Mouse (Mus musculus): ENCODE data around the gene Zfp473. TPM values are rescaled to one million over a fixed set of nuclear protein-coding genes. Genes with fewer than 3 reads are reported as not detected.
"Not testable (repeated sequence)": the region's sequence is repeated elsewhere in the genome, so short reads cannot be mapped to it uniquely, and the experiment has no call there.

Zfp473 gene
- polyA plus RNA-seq, 2 experiments from 2014 or later, result 0.33 to 0.60 TPM

DNA sequence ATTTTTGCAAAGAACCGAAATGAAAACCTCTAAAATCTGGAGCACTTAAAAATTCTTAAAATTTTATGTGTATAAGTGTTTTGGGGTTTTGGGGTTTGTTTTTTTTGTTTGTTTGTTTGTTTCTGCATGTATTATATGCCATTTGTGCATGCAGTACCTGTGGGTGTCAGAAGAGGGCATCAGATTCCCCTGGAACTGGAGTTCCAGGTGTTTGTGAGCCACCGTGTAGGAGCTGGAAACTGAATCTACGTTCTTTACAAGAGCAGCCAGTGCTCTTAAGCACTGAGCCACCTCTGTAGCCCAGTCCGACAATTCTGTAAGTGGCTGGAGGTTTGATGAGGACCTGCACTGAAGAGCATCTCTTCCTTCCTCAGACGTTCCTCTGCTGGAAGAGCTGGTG lies 41.0 kb downstream of the Zfp473 start:
- ATAC-seq, result no peak

DNA sequence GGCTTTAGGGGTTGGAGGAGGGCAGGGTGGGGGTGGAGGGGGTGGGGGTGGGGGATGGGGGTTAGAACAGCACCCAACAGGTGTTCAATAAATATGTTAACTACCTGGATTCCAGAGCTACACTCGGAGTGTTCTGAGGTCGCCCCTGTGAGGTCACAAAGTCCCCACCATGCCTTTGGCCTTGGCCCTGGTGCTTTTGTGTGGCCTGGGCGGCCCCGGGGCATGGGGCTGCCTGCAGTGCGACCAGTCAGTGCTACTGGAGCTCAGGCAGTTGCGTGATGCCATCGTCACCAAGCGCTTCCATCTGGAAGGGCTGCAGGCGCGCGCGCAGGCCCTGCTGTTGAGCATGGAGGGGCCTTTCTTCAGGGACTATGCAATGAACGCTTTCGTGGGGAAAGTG lies 42.3 kb downstream of the Zfp473 start, which contains the start of gene Izumo2:
Gene Izumo2, plus strand, starts transcription at position 169 of the 400 bp plus-strand sequence.
- no peak for ATAC-seq

DNA sequence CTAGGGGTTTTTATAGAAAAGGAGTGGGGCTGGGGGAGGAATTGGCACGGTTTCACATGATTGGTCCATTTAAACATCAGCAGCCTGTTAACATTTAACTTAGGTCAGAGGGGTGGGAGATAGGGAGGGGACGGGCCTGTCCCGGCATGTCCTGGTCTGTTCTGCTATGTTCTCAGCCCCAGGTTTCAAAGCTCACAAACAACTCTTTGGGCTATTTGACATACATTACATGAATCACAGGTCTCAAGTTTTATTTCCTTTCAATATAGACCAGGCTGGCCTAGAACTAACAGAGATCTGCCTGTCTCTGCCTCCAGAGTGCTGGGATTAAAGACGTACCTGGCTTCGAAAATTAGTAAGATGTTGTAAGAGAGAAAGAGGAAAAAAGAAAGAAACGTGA lies 42.8 kb downstream of the Zfp473 start:
- ATAC-seq, result not testable (repeated sequence)

DNA sequence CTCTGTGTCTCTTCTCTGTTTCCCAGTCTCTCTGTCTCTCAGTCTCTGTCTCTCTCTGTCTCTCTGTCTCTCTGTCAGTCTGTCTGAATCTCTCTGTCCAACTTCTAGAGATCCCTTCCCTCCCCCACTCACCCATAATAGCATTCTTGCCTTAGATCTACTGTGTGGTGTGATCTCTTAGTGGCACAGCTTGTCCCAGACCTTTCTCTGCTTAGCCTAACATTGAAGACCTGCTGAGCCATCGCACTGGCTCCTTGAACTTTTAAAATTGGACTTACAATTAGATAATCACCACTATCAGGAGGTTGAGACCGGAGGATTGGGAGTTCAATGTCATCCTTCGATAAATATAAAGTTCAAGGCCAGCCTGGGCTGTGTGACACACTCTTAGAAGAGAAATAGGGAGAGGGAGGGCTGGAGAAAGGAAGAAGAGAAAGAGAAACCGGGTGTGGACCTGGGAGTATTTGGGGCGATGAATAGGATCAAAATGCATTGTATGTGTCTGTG lies 43.6 kb downstream of the Zfp473 start:
- no peak for ATAC-seq

DNA sequence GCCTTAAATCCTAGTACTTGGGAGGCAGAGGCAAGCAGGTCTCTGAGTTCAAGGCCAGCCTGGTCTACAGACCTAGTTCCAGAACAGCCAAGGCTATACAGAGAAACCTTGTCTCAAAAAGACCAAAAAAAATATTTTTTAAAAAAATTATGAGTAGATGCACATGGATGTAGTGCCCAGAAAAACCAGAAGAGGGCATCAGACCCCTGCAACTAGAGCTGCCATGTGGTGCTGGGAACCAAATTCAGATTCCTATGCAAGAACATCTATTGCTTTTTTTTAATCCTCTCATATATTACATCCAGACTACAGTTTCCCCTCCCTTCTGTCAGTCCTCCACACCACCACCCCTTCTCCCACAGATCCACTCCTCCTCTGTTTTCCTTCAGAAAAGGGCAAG lies 44.5 kb downstream of the Zfp473 start:
- no peak for ATAC-seq

DNA sequence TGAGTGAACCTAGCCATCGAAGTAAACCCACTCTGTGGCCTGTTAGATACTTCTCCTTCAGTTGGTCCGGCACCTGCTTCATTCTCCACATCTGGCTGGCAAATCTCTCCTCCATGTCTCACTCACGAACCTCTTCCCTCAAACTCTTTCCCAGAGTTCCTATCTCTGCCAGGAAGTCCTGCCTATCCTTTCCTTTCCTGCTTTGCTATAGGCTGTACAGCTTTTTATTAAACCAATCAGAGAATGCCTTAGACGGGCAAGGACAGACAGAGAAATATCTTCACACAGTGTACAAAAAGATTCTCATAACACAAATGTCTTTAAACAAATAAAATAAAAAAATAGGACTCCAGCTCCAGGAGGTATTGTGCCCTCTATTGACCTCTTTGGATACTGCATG lies 45.8 kb downstream of the Zfp473 start:
- ATAC-seq, result no peak

DNA sequence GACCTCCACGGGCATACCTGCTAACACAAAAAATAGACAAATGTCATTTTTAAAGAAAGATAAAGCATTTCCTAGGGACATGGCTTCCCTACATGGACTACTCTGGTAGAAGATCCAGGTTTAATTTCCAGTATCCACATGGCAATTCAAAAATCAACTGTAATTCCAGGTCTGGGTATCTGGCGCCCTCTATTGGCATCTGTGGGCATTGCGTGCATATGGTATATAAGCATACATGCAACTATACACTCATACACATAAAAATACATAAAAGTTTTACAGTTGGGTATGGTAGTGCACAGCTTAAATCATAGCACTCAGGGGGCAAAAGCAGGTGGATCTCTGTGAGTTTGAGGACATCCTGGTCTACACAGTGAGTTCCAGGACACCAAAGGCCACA lies 46.5 kb downstream of the Zfp473 start:
- ATAC-seq, result no peak

DNA sequence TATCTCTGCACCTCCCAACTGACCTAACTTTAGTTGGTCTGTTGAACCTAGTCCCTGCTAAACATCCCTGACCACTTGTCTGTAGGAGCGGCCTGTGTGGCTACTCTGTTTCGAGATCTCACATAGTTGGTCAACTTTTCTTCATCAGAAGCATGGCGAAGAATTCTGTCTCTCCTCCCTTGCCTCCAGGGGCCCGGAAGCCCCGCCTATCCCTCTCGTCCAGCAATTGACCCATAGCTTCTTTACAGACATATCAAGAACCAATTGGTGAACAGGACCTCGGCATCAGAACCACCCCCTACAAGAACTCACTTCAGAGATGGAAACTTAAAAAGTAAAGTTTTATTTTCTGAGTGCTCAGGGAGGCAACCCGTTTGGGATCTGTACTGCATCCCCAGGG lies 47.9 kb downstream of the Zfp473 start:
- no peak for ATAC-seq

DNA sequence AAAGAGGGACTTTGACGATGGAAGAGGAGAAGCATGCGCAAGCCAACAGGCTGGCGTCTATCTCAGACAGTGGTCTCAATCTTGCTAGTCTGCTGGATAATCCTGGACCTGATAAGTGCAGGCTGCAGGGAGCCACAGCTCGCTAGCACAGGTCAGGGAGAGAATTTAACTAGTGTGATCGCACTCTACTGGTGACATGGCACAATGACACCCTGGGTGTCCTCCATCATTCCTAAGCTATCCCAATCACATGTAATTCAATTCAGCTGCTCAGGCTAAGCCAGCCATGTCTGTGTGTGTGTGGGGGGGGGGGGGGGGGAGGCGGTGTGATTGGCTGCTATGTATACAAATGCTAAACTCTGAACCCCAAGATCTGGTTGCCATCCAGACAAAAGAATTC lies 48.9 kb downstream of the Zfp473 start:
- ATAC-seq, result no peak

DNA sequence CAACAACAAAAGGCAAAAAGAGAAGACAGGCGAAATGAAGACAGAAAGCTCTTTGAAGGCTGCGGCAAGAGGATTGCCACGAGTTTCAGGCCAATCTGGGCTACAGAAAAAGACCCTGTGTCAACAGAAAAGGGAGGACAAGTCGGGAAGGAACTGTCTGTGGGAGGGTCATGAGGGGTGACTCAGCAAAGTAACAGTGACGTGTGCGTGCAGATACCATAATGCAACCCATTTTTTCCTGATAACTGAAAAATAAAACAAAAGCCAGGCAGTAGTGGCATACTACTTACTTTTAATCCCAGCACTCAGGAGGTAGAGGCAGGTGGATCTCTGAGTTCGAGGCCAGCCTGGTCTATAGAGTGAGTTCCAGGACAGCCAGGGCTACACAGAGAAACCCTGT lies 52.9 kb downstream of the Zfp473 start:
- ATAC-seq, result no peak

DNA sequence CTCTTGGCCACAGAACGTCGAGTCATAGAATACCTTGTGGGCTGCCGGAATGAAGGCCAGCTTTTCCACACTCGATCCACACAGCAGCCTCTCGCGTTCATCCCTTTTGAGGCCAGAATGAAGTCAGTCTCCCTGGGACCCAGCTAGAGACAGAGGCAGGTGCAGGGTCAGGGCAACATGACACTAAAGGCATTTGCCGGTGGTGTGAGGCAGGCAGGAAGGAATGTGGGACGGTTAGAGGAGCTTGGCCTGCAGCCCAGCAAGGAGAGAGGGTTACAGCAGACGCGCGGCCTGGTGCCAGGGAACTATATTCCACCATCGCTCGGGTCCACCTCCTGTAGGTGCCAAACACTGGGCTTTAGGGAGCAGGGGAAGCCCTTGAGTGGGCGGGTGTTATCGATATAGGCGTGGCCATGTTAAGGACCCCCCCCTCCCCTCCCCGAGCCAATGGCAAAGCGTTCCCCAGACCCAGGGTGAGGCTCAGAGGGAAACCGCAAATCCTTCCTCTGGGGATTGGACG lies 53.6 kb downstream of the Zfp473 start:
- ATAC-seq, result no peak

DNA sequence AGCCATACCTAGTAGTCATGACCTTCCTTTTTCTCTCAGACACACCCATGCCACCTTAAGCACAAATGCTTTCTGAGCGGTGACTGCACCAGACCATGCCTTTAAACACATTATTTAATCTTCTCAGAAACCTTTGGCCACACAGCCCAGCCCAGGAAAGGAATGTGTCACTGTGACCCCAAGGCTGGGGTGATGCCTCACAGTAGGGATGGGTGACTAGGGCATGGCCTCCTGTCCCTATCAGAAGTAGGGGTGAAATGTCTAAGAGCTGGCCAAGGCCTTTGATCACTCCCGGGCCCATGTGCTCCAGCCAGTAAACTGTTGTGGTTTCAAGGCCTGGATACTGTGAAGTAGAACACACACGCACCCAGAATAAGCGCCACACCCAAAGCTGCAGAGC lies 55.6 kb downstream of the Zfp473 start:
- ATAC-seq, result no peak

DNA sequence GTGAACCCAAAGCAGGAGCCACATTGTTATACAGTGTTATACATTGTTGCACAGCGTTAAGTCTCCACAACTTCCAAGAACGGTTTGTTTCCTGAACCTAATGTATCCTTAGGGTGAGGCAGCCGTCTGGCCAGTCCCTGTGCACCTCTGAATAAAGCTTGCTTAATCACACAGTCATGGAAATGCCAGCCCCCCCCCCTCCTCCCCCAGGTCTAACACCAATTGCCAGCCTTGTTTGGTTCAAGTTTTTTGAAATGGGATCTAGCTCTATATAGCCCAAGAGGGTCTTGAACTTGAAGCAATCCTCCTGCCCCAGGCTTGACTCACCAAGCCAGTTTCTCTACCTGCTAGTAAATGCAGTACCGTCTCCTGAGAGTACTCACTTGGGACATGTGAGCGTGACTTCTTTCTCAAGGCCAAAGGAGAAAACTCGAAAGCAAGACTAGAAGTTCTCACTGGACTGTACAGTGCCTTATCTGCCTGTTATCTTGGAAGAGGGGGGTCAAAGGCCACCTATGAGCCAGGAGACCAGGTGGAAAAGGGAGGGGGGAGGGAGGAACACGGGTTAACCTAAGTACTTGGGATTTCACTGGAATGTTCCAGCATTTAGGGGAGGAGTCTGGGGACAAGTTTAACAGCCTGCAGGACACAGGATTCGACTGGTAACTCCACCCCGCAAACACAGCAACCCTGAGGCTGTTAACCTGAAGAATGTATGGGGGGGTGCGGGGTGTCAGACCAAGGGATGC lies 57.2 kb downstream of the Zfp473 start:
- no peak for ATAC-seq

DNA sequence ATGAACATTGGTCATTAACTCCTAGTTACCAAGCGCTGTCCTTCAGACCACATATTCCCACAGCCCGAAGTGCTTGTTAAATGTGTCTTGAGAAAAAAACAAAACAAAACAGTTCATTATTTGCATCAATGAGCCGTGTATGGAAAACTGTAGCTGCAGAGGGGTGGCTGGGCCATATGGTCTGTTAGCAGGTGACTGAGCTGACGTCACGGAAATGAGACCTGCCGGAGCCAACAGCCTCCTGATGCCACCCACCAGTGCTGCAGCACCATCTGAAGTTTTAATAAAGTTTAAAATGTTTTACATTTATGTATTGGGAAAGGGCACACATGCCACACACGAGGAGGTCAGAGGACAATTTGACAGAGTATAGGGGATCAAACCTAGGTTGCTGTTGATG lies 61.5 kb downstream of the Zfp473 start:
- ATAC-seq, result no peak

DNA sequence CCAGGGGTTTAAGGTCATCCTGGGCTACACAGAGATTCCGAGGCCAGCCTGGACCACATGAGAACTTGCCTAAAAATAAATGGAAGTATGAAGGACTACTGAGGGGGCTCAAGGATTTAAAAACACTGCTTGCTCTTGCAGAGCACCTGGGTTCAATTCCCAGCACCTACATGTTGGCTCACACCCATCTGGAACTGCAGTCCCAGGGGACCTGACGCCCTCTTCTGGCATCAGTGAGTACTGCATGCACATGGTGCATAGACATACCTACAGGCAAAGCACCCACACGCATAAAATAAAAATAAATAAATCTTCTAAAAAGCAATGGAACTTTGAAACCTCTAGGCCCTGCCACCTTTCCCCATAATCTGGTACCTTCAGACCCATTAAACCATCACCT lies 62.0 kb downstream of the Zfp473 start:
- ATAC-seq, result no peak

DNA sequence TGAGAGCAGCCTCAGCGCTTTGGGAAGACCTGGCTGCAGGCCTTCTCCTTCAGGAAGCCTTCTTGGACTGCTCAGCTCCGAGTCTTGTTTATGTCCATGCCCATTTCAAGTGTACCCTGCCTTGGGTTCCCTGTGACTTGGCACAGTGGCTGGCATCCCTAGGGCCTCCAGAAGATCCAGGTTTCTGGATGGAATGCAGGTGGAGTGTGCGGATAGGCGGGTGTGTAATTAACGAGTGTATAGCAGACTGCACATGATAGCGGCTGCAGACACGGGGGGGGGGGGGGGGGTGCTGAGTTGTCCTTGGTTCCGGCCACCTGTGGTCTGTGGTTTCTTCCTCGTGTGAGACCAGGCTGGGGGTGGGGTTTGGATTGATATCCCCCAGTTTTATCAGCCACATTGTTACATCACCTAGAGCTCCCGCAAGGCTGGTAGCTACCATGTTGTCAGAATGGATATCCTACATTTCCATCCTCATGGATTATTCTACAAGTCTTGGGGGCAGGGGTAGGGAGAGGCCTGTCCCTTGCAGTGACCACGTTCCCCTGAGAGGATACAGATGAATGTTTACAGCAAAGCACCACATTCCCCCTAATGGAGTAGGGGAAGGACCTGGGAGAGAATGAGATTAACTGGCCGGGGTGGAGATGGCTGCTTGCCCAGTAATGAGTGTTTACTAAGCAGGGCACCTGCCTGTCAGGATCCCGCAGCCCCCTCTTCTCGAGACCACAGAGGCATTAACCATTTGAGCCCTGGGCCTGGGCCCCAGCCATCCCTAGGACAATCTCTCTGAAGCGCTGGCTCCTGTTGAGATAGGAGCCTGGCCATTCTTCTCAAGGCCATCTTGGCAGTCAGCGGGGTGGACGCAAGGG lies 65.1 kb downstream of the Zfp473 start:
- no peak for ATAC-seq

DNA sequence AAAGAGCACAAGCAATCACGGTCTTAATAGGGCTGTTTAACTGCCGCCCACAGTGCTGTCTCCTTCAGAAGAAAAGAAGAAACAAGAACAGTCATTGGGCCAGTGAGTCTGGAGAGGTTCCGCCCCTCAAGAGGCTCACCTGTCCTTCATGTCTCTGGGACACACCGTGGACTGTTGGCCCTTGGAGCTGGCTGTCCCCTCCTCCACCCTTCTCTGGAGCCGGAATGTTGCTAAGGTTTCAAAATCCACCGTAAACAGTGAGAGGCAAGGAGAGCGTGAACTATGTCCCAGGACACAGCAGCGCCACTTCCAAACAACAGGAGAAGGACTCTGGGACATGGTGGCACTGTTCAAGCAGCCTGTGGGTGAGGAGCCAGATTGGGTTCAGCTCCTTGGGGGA lies 67.2 kb downstream of the Zfp473 start:
- no peak for ATAC-seq

Other genes with a start within 250 kb of the Zfp473 start
- not detected for gene Mybpc2, start 226.4 kb downstream of the Zfp473 start, polyA plus RNA-seq (2017; shearing (Covaris generic))
- gene Spib, start 219.0 kb downstream of the Zfp473 start, polyA plus RNA-seq (2017; shearing (Covaris generic)), result 1 to 10 TPM in 1 of 2 experiments, not detected in 1; 2.6 TPM
- 10 to 100 TPM; 19.2 to 27.6 TPM for gene Pold1, start 202.2 kb downstream of the Zfp473 start, polyA plus RNA-seq (2017; shearing (Covaris generic))
- gene Nr1h2, start 197.1 kb downstream of the Zfp473 start, polyA plus RNA-seq (2017; shearing (Covaris generic)), result 10 to 100 TPM; 38.0 to 61.3 TPM
- 1 to 10 TPM in 1 of 2 experiments, under 1 TPM in 1; 0.38 to 2.8 TPM for gene Napsa, start 178.7 kb downstream of the Zfp473 start, polyA plus RNA-seq (2017; shearing (Covaris generic))
- not detected for gene Kcnc3, start 160.4 kb downstream of the Zfp473 start, polyA plus RNA-seq (2017; shearing (Covaris generic))
- under 1 TPM in 1 of 2 experiments, not detected in 1; 0.38 TPM for gene Myh14, start 80.2 kb downstream of the Zfp473 start, polyA plus RNA-seq (2017; shearing (Covaris generic))
- not detected for gene Izumo2, start 42.3 kb downstream of the Zfp473 start, polyA plus RNA-seq (2017; shearing (Covaris generic))
- 10 to 100 TPM; 60.2 to 68.7 TPM for gene Vrk3, start 2.6 kb downstream of the Zfp473 start, polyA plus RNA-seq (2017; shearing (Covaris generic))
- 10 to 100 TPM; 32.1 to 47.7 TPM for gene Nup62, start 65.0 kb upstream of the Zfp473 start, polyA plus RNA-seq (2017; shearing (Covaris generic))
- 1 to 10 TPM; 2.0 to 4.1 TPM for gene Il4i1, start 65.3 kb upstream of the Zfp473 start, polyA plus RNA-seq (2017; shearing (Covaris generic))
- gene Atf5, start 65.6 kb upstream of the Zfp473 start, polyA plus RNA-seq (2017; shearing (Covaris generic)), result 1 to 10 TPM in 1 of 2 experiments, not detected in 1; 1.1 TPM
- 1 to 10 TPM; 3.0 to 4.7 TPM for gene Akt1s1, start 97.9 kb upstream of the Zfp473 start, polyA plus RNA-seq (2017; shearing (Covaris generic))
- gene Tbc1d17, start 98.0 kb upstream of the Zfp473 start, polyA plus RNA-seq (2017; shearing (Covaris generic)), result 10 to 100 TPM; 41.0 to 63.7 TPM
- gene Pnkp, start 106.1 kb upstream of the Zfp473 start, polyA plus RNA-seq (2017; shearing (Covaris generic)), result 10 to 100 TPM; 41.4 to 48.8 TPM
- gene Ptov1, start 118.7 kb upstream of the Zfp473 start, polyA plus RNA-seq (2017; shearing (Covaris generic)), result 1 to 10 TPM; 1.3 to 2.3 TPM
- 10 to 100 TPM; 12.2 to 20.1 TPM for gene Med25, start 141.7 kb upstream of the Zfp473 start, polyA plus RNA-seq (2017; shearing (Covaris generic))
- 10 to 100 TPM in 1 of 2 experiments, 1 to 10 TPM in 1; 7.3 to 19.3 TPM for gene Fuz, start 145.0 kb upstream of the Zfp473 start, polyA plus RNA-seq (2017; shearing (Covaris generic))
- 1 to 10 TPM; 6.8 to 8.0 TPM for gene Ap2a1, start 178.4 kb upstream of the Zfp473 start, polyA plus RNA-seq (2017; shearing (Covaris generic))
- not detected for gene Tsks, start 192.2 kb upstream of the Zfp473 start, polyA plus RNA-seq (2017; shearing (Covaris generic))
- under 1 TPM; 0.80 to 0.98 TPM for gene Cpt1c, start 223.8 kb upstream of the Zfp473 start, polyA plus RNA-seq (2017; shearing (Covaris generic))
- gene Prmt1, start 235.5 kb upstream of the Zfp473 start, polyA plus RNA-seq (2017; shearing (Covaris generic)), result 100 to 1,000 TPM in 1 of 2 experiments, 10 to 100 TPM in 1; 38.0 to 103 TPM
- gene Irf3, start 246.6 kb upstream of the Zfp473 start, polyA plus RNA-seq (2017; shearing (Covaris generic)), result 100 to 1,000 TPM in 1 of 2 experiments, 10 to 100 TPM in 1; 88.9 to 129 TPM
- gene Bcl2l12, start 247.7 kb upstream of the Zfp473 start, polyA plus RNA-seq (2017; shearing (Covaris generic)), result 10 to 100 TPM; 18.4 to 31.8 TPM